Mouse (Mus musculus): ENCODE measurements around the gene 4930402F06Rik.

GRCm38 (mm10) chr2:35417231-35417630 lies 20.3 kb upstream of the 4930402F06Rik start:
- TF ChIP-seq CTCF (IDR thresholded peaks at IDR 0.05; ENCODE audit: low read depth, low read length) (no peak), POLR2A (IDR thresholded peaks at IDR 0.05; ENCODE audit: insufficient read depth, low read length) (no peak)

Measured in ES-Bruce4 (cell line).